Mouse (Mus musculus): Measurements from ENCODE around the gene Kat2a. TPM values are rescaled to one million over a fixed set of nuclear protein-coding genes. Genes with fewer than 3 reads are reported as not detected.

Kat2a gene
- total and polyA plus RNA-seq, 3 experiments: 59.6 to 143 (median 63.7) TPM

GRCm38 (mm10) chr11:100682526-100682925 lies 29.7 kb downstream of the Kat2a start:
- H3K4me3 ChIP-seq (ENCODE audit: control insufficient read depth in 1 of 2, insufficient read depth in 1 of 2, low read depth in 2 of 2, low read length in 2 of 2): no peak overlapping the region
- no peaks in the 10 kb centered on the region for H3K79me2 ChIP-seq (ENCODE audit: control insufficient read depth, insufficient read depth, low read length, poor library complexity)
- no peak overlapping the region for H3K9ac ChIP-seq (ENCODE audit: control insufficient read depth, low read depth, low read length, poor library complexity, severe bottlenecking)
- no peaks in the 10 kb centered on the region for H3K9me3 ChIP-seq (replicated peaks; ENCODE audit: insufficient read depth, low read length)
- H3K27me3 ChIP-seq (ENCODE audit: control insufficient read depth in 1 of 2, insufficient read depth in 2 of 2, low read length in 2 of 2): peaks cover 20 to 34% of the 10 kb centered on the region in 2 experiments
- H3K36me3 ChIP-seq (ENCODE audit: control insufficient read depth in 1 of 2, insufficient read depth in 2 of 2, low read length in 2 of 2): no peaks in the 10 kb centered on the region
- H3K27ac ChIP-seq (ENCODE audit: control insufficient read depth, low read depth, low read length): no peak overlapping the region
- no peak for DNase-seq (ENCODE audit: low read depth, low spot score)
- H3K4me1 ChIP-seq (ENCODE audit: control insufficient read depth in 1 of 2, insufficient read depth in 2 of 2, low read length in 2 of 2): no peaks in the 10 kb centered on the region
- TF ChIP-seq RAD21 (IDR thresholded peaks at IDR 0.05; ENCODE audit: low read depth, low read length): no peak
- no peak for TF ChIP-seq MYC (IDR thresholded peaks at IDR 0.05; ENCODE audit: low read depth, low read length)
- no peak for TF ChIP-seq ETS1 (IDR thresholded peaks at IDR 0.05; ENCODE audit: low read depth, low read length)
- no peak for TF ChIP-seq JUND (IDR thresholded peaks at IDR 0.05; ENCODE audit: low read depth, low read length)
- no peak for TF ChIP-seq CHD2 (IDR thresholded peaks at IDR 0.05; ENCODE audit: low read length)
- TF ChIP-seq SMC3 (IDR thresholded peaks at IDR 0.05; ENCODE audit: low read depth, low read length): no peak
- no peak for TF ChIP-seq CTCF (IDR thresholded peaks at IDR 0.05 in 2 of 3, conservative IDR thresholded peaks at IDR 0.05 in 1 of 3; ENCODE audit: control insufficient read depth in 1 of 3, insufficient read depth in 1 of 3, low read depth in 2 of 3, low read length in 3 of 3, poor library complexity in 1 of 3, severe bottlenecking in 1 of 3)

- Histone ChIP-seq H3K27me3 (ENCODE audit: control insufficient read depth in 1 of 2, insufficient read depth in 2 of 2, low read length in 2 of 2) (peaks cover 22 to 37% of the 10 kb centered on the region in 2 experiments), H3K36me3 (ENCODE audit: control insufficient read depth in 1 of 2, insufficient read depth in 2 of 2, low read length in 2 of 2) (no peaks in the 10 kb centered on the region), H3K27ac (ENCODE audit: control insufficient read depth, low read depth, low read length) (no peak overlapping the region), H3K9me3 (replicated peaks; ENCODE audit: insufficient read depth, low read length) (no peaks in the 10 kb centered on the region), H3K4me3 (ENCODE audit: control insufficient read depth in 1 of 2, insufficient read depth in 1 of 2, low read depth in 2 of 2, low read length in 2 of 2) (no peak overlapping the region), H3K4me1 (ENCODE audit: control insufficient read depth in 1 of 2, insufficient read depth in 2 of 2, low read length in 2 of 2) (no peaks in the 10 kb centered on the region), H3K79me2 (ENCODE audit: control insufficient read depth, insufficient read depth, low read length, poor library complexity) (no peaks in the 10 kb centered on the region), H3K9ac (ENCODE audit: control insufficient read depth, low read depth, low read length, poor library complexity, severe bottlenecking) (no peak overlapping the region)
- no peak for TF ChIP-seq CTCF (IDR thresholded peaks at IDR 0.05 in 2 of 3, conservative IDR thresholded peaks at IDR 0.05 in 1 of 3; ENCODE audit: control insufficient read depth in 1 of 3, insufficient read depth in 1 of 3, low read depth in 2 of 3, low read length in 3 of 3, poor library complexity in 1 of 3, severe bottlenecking in 1 of 3)
- no peak for TF ChIP-seq MXI1 (IDR thresholded peaks at IDR 0.05; ENCODE audit: low read depth, low read length)
- no peak for TF ChIP-seq MAZ (IDR thresholded peaks at IDR 0.05; ENCODE audit: low read depth, low read length)
- no peak for DNase-seq (ENCODE audit: low read depth, low spot score)
Measured at GRCm38 (mm10) chr11:100681826-100682225, 30.4 kb downstream of the Kat2a start.

- Histone ChIP-seq H3K9ac (ENCODE audit: control insufficient read depth, low read depth, low read length, poor library complexity, severe bottlenecking) (no peak overlapping the region), H3K4me1 (ENCODE audit: control insufficient read depth in 1 of 2, insufficient read depth in 2 of 2, low read length in 2 of 2) (no peaks in the 10 kb centered on the region), H3K79me2 (ENCODE audit: control insufficient read depth, insufficient read depth, low read length, poor library complexity) (no peaks in the 10 kb centered on the region), H3K9me3 (replicated peaks; ENCODE audit: insufficient read depth, low read length) (no peaks in the 10 kb centered on the region), H3K27ac (ENCODE audit: control insufficient read depth, low read depth, low read length) (no peak overlapping the region), H3K27me3 (ENCODE audit: control insufficient read depth in 1 of 2, insufficient read depth in 2 of 2, low read length in 2 of 2) (peaks cover 23 to 25% of the 10 kb centered on the region in 2 experiments), H3K36me3 (ENCODE audit: control insufficient read depth in 1 of 2, insufficient read depth in 2 of 2, low read length in 2 of 2) (no peaks in the 10 kb centered on the region), H3K4me3 (ENCODE audit: control insufficient read depth in 1 of 2, insufficient read depth in 1 of 2, low read depth in 2 of 2, low read length in 2 of 2) (no peak overlapping the region)
- no peak for DNase-seq (ENCODE audit: low read depth, low spot score)
- TF ChIP-seq TBP (IDR thresholded peaks at IDR 0.05; ENCODE audit: low read depth, low read length) (no peak), ETS1 (IDR thresholded peaks at IDR 0.05; ENCODE audit: low read depth, low read length) (no peak), UBTF (IDR thresholded peaks at IDR 0.05; ENCODE audit: borderline replicate concordance, insufficient read depth, low read depth, low read length) (no peak), MEF2A (IDR thresholded peaks at IDR 0.05; ENCODE audit: extremely low read depth, insufficient replicate concordance, low read depth, low read length, poor library complexity, severe bottlenecking) (no peak), CHD1 (IDR thresholded peaks at IDR 0.05; ENCODE audit: low read depth, low read length) (no peak), KAT2A (conservative IDR thresholded peaks at IDR 0.05; ENCODE audit: low read depth, low read length) (no peak), BHLHE40 (IDR thresholded peaks at IDR 0.05; ENCODE audit: borderline replicate concordance, low read depth, low read length) (no peak), RAD21 (IDR thresholded peaks at IDR 0.05; ENCODE audit: low read depth, low read length) (no peak), POLR2AphosphoS5 (IDR thresholded peaks at IDR 0.05; ENCODE audit: borderline replicate concordance, low read depth, low read length) (no peak), CHD2 (IDR thresholded peaks at IDR 0.05; ENCODE audit: low read length) (no peak), ZKSCAN1 (IDR thresholded peaks at IDR 0.05; ENCODE audit: low read depth, low read length) (no peak), JUND (IDR thresholded peaks at IDR 0.05; ENCODE audit: low read depth, low read length) (no peak), USF2 (IDR thresholded peaks at IDR 0.05; ENCODE audit: borderline replicate concordance in 1 of 2, insufficient read depth in 1 of 2, low read depth in 1 of 2, low read length in 2 of 2) (no peak), NRF1 (IDR thresholded peaks at IDR 0.05; ENCODE audit: insufficient read depth, low read depth, low read length, poor library complexity, severe bottlenecking) (no peak), ZNF384 (IDR thresholded peaks at IDR 0.05; ENCODE audit: low read depth, low read length) (no peak), ELF1 (IDR thresholded peaks at IDR 0.05; ENCODE audit: low read depth, low read length) (no peak), E2F4 (IDR thresholded peaks at IDR 0.05; ENCODE audit: borderline replicate concordance, low read depth, low read length) (no peak), SIN3A (IDR thresholded peaks at IDR 0.05; ENCODE audit: low read length) (no peak), GABPA (IDR thresholded peaks at IDR 0.05; ENCODE audit: low read depth, low read length) (no peak)
Measured at GRCm38 (mm10) chr11:100677810-100678209, 34.5 kb downstream of the Kat2a start.

All from MEL (cell line).